Mouse (Mus musculus) hindbrain, embryonic 15.5 days (tissue): ENCODE results near the gene Pdxp. TPM values are rescaled to one million over a fixed set of nuclear protein-coding genes. Genes with fewer than 3 reads are reported as not detected.
A peak's percentile ranks its signal among the peaks of the same experiment; 100 is the strongest.

Source experiments
- ATAC-seq: fragments of 200-750 bp; cut with Nextera tagmentation; 2 replicates; pipeline ENCODE4 v1.8.0; 2017; ENCODE audit warnings: low read depth, moderate number of reproducible peaks, moderate TSS enrichment; ENCODE audit not compliant: low FRiP score
- H3K27ac ChIP-seq: fragments of 300-500 bp; sonication (generic); replicated peaks from 2 replicates; pipeline ENCODE4 v1.5.1; 2015; ENCODE audit warnings: mild to moderate bottlenecking, inconsistent platforms
- H3K27me3 ChIP-seq: fragments of 300-500 bp; sonication (generic); 2 replicates; pipeline ENCODE4 v1.6.1; 2015; ENCODE audit warnings: control low read depth, inconsistent platforms
- H3K36me3 ChIP-seq: fragments of 300-500 bp; sonication (generic); 2 replicates; pipeline ENCODE4 v1.6.1; 2015; ENCODE audit warnings: control low read depth, inconsistent platforms
- H3K4me1 ChIP-seq: fragments of 300-500 bp; sonication (generic); replicated peaks from 2 replicates; pipeline ENCODE4 v1.6.1; 2015; ENCODE audit warnings: control low read depth, inconsistent platforms
- H3K4me2 ChIP-seq: fragments of 300-500 bp; sonication (generic); 2 replicates; pipeline ENCODE4 v1.6.1; 2015; ENCODE audit warnings: moderate library complexity, mild to moderate bottlenecking, inconsistent platforms
- H3K4me3 ChIP-seq: fragments of 300-500 bp; sonication (generic); 2 replicates; pipeline ENCODE4 v1.5.1; 2015; ENCODE audit warnings: mild to moderate bottlenecking, inconsistent platforms
- H3K9ac ChIP-seq: fragments of 300-500 bp; sonication (generic); 2 replicates; pipeline ENCODE4 v1.6.1; 2015; ENCODE audit warnings: inconsistent platforms
- H3K9me3 ChIP-seq: fragments of 300-500 bp; sonication (generic); 2 replicates; pipeline ENCODE4 v1.6.1; 2016; ENCODE audit warnings: control low read depth, inconsistent platforms
- whole genome bisulfite sequencing: fragments of 180-500 bp; shearing (Covaris S2); methylation state at CpG from one replicate; pipeline ENCODE4 v1.1.7; 2015; 5-methylcytosine and 5-hydroxymethylcytosine counted together
- polyA plus RNA-seq: library from polyadenylated mRNA; unstranded; fragments of >200 nt; fragmentation: Nextera tagmentation; extraction: Ambion mirVana; gene quantifications from 2 replicates; pipeline ENCODE4 v1.2.1, GENCODE M21; 2015

Gene Pdxp
- polyA plus RNA-seq, 1 experiment from 2014 or later, result 110 TPM

DNA sequence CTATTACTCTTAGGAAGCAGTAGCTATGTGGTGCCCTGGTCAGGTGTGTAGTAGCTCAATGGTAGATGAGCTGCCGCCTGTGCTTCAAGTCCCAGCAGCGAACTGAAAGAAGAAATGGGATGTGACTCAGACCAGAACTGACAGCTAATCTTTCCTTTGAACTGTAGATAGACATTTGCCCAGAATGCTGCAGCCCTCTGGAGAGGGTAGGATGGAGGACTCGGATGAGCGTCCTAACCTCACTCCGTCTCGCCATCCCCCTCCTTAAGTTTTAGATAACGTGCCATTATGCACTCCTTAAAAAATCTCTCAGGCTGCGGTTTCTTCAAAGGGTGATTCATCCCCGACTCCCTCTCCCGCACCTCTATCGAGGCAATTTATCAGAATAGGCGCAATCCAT is 6.2 kb downstream of the Pdxp start:
- H3K27me3 ChIP-seq, result no peaks in the 10 kb centered on the region
- ATAC-seq, result no peak
- H3K4me1 ChIP-seq, result peaks cover 30% of the 10 kb centered on the region
- peaks cover 7% of the 10 kb centered on the region; the same call in 1 of the 2 replicates for H3K36me3 ChIP-seq
- 78% methylated on average over 12 of the region's 12 CpGs for WGBS
- no peak overlapping the region for H3K4me3 ChIP-seq
- no peak overlapping the region for H3K27ac ChIP-seq
- H3K9me3 ChIP-seq, result no peaks in the 10 kb centered on the region
- no peak overlapping the region for H3K4me2 ChIP-seq
- no peak overlapping the region for H3K9ac ChIP-seq

GRCm38 (mm10) chr15:78922700-78923099 is 9.0 kb downstream of the Pdxp start:
- H3K4me1 ChIP-seq, result peaks cover 22% of the 10 kb centered on the region
- H3K9me3 ChIP-seq, result no peaks in the 10 kb centered on the region
- no peak overlapping the region for H3K4me3 ChIP-seq
- H3K27me3 ChIP-seq, result peaks cover 8% of the 10 kb centered on the region; the same call in 1 of the 2 replicates
- no peak overlapping the region for H3K4me2 ChIP-seq
- 89% methylated on average over 7 of the region's 7 CpGs for WGBS
- no peak for ATAC-seq
- no peak overlapping the region for H3K9ac ChIP-seq
- H3K27ac ChIP-seq, result no peak overlapping the region
- peaks cover 7% of the 10 kb centered on the region; the same call in 1 of the 2 replicates for H3K36me3 ChIP-seq

DNA sequence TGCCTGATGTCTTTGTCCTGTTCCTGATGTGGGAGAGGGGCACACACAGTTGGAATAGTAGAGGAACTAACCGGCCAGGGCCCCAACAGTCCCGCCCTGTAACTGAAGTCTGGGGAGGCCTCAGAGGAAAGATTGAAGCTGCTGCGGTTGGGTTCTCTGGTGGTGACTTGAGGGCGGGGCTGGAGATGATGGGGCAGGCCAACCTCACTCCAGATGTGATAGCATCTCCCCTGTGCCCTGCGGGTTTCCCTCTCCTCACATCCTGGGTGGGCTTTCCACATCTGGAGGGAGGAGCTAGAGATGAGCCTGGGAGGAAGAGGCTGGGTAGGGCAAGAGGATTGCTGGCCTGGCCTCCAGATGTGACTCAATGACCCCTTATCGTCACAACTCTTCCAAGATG is 9.9 kb downstream of the Pdxp start:
- WGBS, result 74% methylated on average over 6 of the region's 6 CpGs
- Histone ChIP-seq H3K27ac (no peak overlapping the region), H3K9ac (no peak overlapping the region), H3K4me1 (peaks cover 26% of the 10 kb centered on the region), H3K4me2 (no peak overlapping the region), H3K4me3 (no peak overlapping the region), H3K36me3 (peaks cover 7% of the 10 kb centered on the region; the same call in 1 of the 2 replicates), H3K27me3 (peaks cover 10% of the 10 kb centered on the region; the same call in 1 of the 2 replicates), H3K9me3 (no peaks in the 10 kb centered on the region)
- no peak for ATAC-seq

- Histone ChIP-seq H3K36me3 (no peaks in the 10 kb centered on the region), H3K4me1 (peaks cover 26% of the 10 kb centered on the region), H3K4me2 (no peak overlapping the region), H3K9ac (no peak overlapping the region), H3K27me3 (peaks cover 10% of the 10 kb centered on the region; the same call in 1 of the 2 replicates), H3K4me3 (no peak overlapping the region), H3K9me3 (no peaks in the 10 kb centered on the region), H3K27ac (0 out of 2 replicates have a peak overlapping the region, but pooled peaks have one; percentile 52)
- WGBS, result 35% methylated on average over 8 of the region's 8 CpGs
- no peak for ATAC-seq
Measured at GRCm38 (mm10) chr15:78925129-78925528, 11.4 kb downstream of the Pdxp start.

- Histone ChIP-seq H3K36me3 (no peaks in the 10 kb centered on the region), H3K27me3 (peaks cover 10% of the 10 kb centered on the region; the same call in 1 of the 2 replicates), H3K27ac (peak within 1 kb of the TSS; percentile 52; the same call in 1 of the 2 replicates), H3K4me3 (peak within 1 kb of the TSS; percentile 31), H3K4me1 (peaks cover 26% of the 10 kb centered on the region), H3K4me2 (peak within 1 kb of the TSS; percentile 57), H3K9me3 (no peaks in the 10 kb centered on the region), H3K9ac (no peak within 1 kb of the TSS; the same call in 1 of the 2 replicates)
- peak; percentile 65 for ATAC-seq
- 8% methylated on average over 20 of the region's 20 CpGs for WGBS
Measured at GRCm38 (mm10) chr15:78926021-78926919, 12.6 kb downstream of the Pdxp start, which contains the start of gene Lgals1. TSS of gene Lgals1 (plus strand) at chr15:78926725.

- 28% methylated on average over 15 of the region's 15 CpGs for WGBS
- H3K9ac ChIP-seq, result 0 out of 2 replicates have a peak overlapping the region, but pooled peaks have one; percentile 5
- peaks cover 10% of the 10 kb centered on the region; the same call in 1 of the 2 replicates for H3K27me3 ChIP-seq
- H3K9me3 ChIP-seq, result no peaks in the 10 kb centered on the region
- no peak for ATAC-seq
- peak overlapping the region; percentile 31 for H3K4me3 ChIP-seq
- H3K27ac ChIP-seq, result no peak overlapping the region
- H3K4me2 ChIP-seq, result peak overlapping the region; percentile 57
- no peaks in the 10 kb centered on the region for H3K36me3 ChIP-seq
- peaks cover 26% of the 10 kb centered on the region for H3K4me1 ChIP-seq
Measured at GRCm38 (mm10) chr15:78927021-78927787, 13.5 kb downstream of the Pdxp start.

- Histone ChIP-seq H3K4me2 (peak overlapping the region; percentile 57), H3K9ac (peak overlapping the region; percentile 5; the same call in 1 of the 2 replicates), H3K4me3 (peak overlapping the region; percentile 31), H3K9me3 (no peaks in the 10 kb centered on the region), H3K36me3 (no peaks in the 10 kb centered on the region), H3K27ac (no peak overlapping the region), H3K4me1 (peaks cover 26% of the 10 kb centered on the region), H3K27me3 (peaks cover 10% of the 10 kb centered on the region; the same call in 1 of the 2 replicates)
- WGBS, result under 1% methylated on average over 28 of the region's 35 CpGs
- ATAC-seq, result no peak
Measured at GRCm38 (mm10) chr15:78927788-78928457, 14.2 kb downstream of the Pdxp start.

- Histone ChIP-seq H3K27me3 (peaks cover 10% of the 10 kb centered on the region; the same call in 1 of the 2 replicates), H3K9ac (no peak overlapping the region), H3K4me3 (0 out of 2 replicates have a peak overlapping the region, but pooled peaks have one; percentile 31), H3K36me3 (no peaks in the 10 kb centered on the region), H3K27ac (no peak overlapping the region), H3K4me1 (peaks cover 26% of the 10 kb centered on the region), H3K9me3 (no peaks in the 10 kb centered on the region), H3K4me2 (peak overlapping the region; percentile 57)
- WGBS, result 50% methylated on average over 8 of the region's 8 CpGs
- no peak for ATAC-seq
Measured at GRCm38 (mm10) chr15:78928539-78928938, 14.8 kb downstream of the Pdxp start.

DNA sequence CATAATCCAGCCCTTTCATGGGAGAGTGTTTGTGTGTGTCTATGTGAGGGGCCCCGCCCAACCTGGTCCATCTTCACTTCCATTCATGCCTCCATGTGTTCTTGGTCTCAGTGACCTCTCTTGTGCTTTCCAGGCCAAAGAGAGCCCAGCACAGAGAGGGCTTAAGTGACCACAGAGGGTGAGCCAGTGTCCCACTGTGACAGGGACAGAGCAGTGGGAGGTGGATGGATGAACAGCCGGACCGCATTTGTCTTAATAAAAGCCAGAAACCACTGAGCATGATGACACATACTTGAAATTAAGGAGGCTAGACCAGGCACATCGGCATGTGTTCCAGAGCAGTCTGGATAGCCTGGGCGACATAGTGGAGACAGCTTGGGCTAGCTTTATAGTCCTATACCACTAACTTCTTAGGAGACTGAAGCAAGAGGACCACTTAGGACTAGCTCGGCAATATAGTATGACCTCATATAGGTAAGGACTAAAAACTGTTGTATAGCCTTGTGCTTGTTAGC is 16.5 kb downstream of the Pdxp start:
- Histone ChIP-seq H3K4me1 (peaks cover 26% of the 10 kb centered on the region), H3K4me2 (no peak overlapping the region), H3K4me3 (no peak overlapping the region), H3K27ac (no peak overlapping the region), H3K9me3 (no peaks in the 10 kb centered on the region), H3K27me3 (peaks cover 10% of the 10 kb centered on the region; the same call in 1 of the 2 replicates), H3K9ac (no peak overlapping the region), H3K36me3 (no peaks in the 10 kb centered on the region)
- ATAC-seq, result no peak
- 92% methylated on average over 6 of the region's 6 CpGs for WGBS

GRCm38 (mm10) chr15:78930801-78931426 is 17.2 kb downstream of the Pdxp start:
- Histone ChIP-seq H3K9ac (no peak overlapping the region), H3K9me3 (no peaks in the 10 kb centered on the region), H3K27ac (no peak overlapping the region), H3K4me1 (peaks cover 27% of the 10 kb centered on the region), H3K4me3 (no peak overlapping the region), H3K36me3 (no peaks in the 10 kb centered on the region), H3K4me2 (no peak overlapping the region), H3K27me3 (peaks cover 10% of the 10 kb centered on the region; the same call in 1 of the 2 replicates)
- 91% methylated on average over 7 of the region's 7 CpGs for WGBS
- ATAC-seq, result no peak

- Histone ChIP-seq H3K4me2 (no peak overlapping the region), H3K9ac (no peak overlapping the region), H3K4me3 (no peak overlapping the region), H3K36me3 (no peaks in the 10 kb centered on the region), H3K4me1 (peaks cover 26% of the 10 kb centered on the region), H3K27ac (no peak overlapping the region), H3K27me3 (peaks cover 10% of the 10 kb centered on the region; the same call in 1 of the 2 replicates), H3K9me3 (no peaks in the 10 kb centered on the region)
- no peak for ATAC-seq
- 34% methylated on average over 3 of the region's 3 CpGs for WGBS
Measured at GRCm38 (mm10) chr15:78931577-78931976, 17.9 kb downstream of the Pdxp start.
